Mouse (Mus musculus) limb, embryonic 11.5 days (tissue): ENCODE measurements around the gene Aire. TPM values are rescaled to one million over a fixed set of nuclear protein-coding genes. Genes with fewer than 3 reads are reported as not detected.
A peak's percentile ranks its signal among the peaks of the same experiment; 100 is the strongest.

Experiments
- ATAC-seq: fragments of 200-750 bp; cut with Nextera tagmentation; 2 replicates; pipeline ENCODE4 v1.8.0; 2017; ENCODE audit warnings: low read depth; ENCODE audit not compliant: insufficient number of reproducible peaks, low FRiP score, low TSS enrichment
- DNase-seq: peaks from one replicate; pipeline ENCODE4 v3.0.0-alpha.2; 2015; ENCODE audit warnings: low spot score
- H3K27ac ChIP-seq: fragments of 300-500 bp; sonication (generic); replicated peaks from 2 replicates; pipeline ENCODE4 v1.5.1; 2014; ENCODE audit warnings: low read depth, mild to moderate bottlenecking, low read length
- H3K27me3 ChIP-seq: fragments of 300-500 bp; sonication (generic); 2 replicates; pipeline ENCODE4 v1.6.1; 2014; ENCODE audit warnings: mild to moderate bottlenecking, low read length, mixed read lengths; ENCODE audit not compliant: control insufficient read depth, insufficient read depth
- H3K36me3 ChIP-seq: fragments of 300-500 bp; sonication (generic); 2 replicates; pipeline ENCODE4 v1.6.1; 2014; ENCODE audit warnings: mild to moderate bottlenecking, low read length, moderate library complexity, mixed read lengths; ENCODE audit not compliant: control insufficient read depth, insufficient read depth
- H3K4me1 ChIP-seq: fragments of 300-500 bp; sonication (generic); 2 replicates; pipeline ENCODE4 v1.6.1; 2014; ENCODE audit warnings: low read length, mixed read lengths; ENCODE audit not compliant: control insufficient read depth, insufficient read depth
- H3K4me2 ChIP-seq: fragments of 300-500 bp; sonication (generic); 2 replicates; pipeline ENCODE4 v1.6.1; 2014; ENCODE audit warnings: low read depth, mild to moderate bottlenecking, moderate library complexity; ENCODE audit not compliant: severe bottlenecking
- H3K4me3 ChIP-seq: fragments of 300-500 bp; sonication (generic); 2 replicates; pipeline ENCODE4 v1.5.1; 2014; ENCODE audit warnings: low read depth, low read length
- H3K9ac ChIP-seq: fragments of 300-500 bp; sonication (generic); 2 replicates; pipeline ENCODE4 v1.6.1; 2014; ENCODE audit warnings: mild to moderate bottlenecking, low read length
- H3K9me3 ChIP-seq: fragments of 300-500 bp; sonication (generic); 2 replicates; pipeline ENCODE4 v1.6.1; 2016; ENCODE audit warnings: low read length; ENCODE audit not compliant: control insufficient read depth
- WGBS: fragments of 180-500 bp; shearing (Covaris S2); extraction: QIAGEN DNeasy Blood & Tissue Kit; methylation state at CpG from one replicate; pipeline ENCODE4 v1.1.7; 2014; 5-methylcytosine and 5-hydroxymethylcytosine counted together
- polyA plus RNA-seq: library from polyadenylated mRNA; unstranded; fragments of >200 nt; fragmentation: Nextera tagmentation; extraction: Ambion mirVana; gene quantifications from 2 replicates; pipeline ENCODE4 v1.2.1, GENCODE M21; 2014

The Aire gene
- polyA plus RNA-seq, 1 experiment from 2014 or later = 0.35 TPM

DNA sequence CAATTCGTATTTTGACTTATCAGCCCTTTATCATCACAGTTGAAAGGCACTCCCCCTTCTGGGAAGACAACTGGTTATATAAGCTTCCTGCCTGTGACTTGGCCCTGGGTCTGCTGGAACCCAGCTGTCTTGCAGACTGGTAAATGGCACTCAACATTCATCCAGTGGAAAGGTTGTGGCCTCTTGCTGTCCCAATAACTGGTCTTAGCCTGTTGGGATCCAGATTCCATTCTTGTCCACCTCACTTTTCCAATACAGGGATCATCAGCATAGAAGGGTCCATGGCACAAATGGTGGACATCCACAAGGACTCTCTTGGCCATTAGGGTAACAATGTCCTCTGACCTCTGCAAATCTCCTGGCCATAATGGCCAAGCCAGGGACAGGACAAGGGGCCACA, 40.7 kb upstream of the Aire start:
- no peaks in the 10 kb centered on the region for H3K36me3 ChIP-seq
- H3K27ac ChIP-seq = no peak overlapping the region
- no peaks in the 10 kb centered on the region for H3K9me3 ChIP-seq
- WGBS = 64% methylated on average over 1 of the region's 1 CpGs
- H3K4me1 ChIP-seq = no peaks in the 10 kb centered on the region
- DNase-seq (no peak), ATAC-seq (no peak)
- H3K4me2 ChIP-seq = no peak overlapping the region
- H3K27me3 ChIP-seq = no peaks in the 10 kb centered on the region
- no peak overlapping the region for H3K4me3 ChIP-seq
- H3K9ac ChIP-seq = no peak overlapping the region

DNA sequence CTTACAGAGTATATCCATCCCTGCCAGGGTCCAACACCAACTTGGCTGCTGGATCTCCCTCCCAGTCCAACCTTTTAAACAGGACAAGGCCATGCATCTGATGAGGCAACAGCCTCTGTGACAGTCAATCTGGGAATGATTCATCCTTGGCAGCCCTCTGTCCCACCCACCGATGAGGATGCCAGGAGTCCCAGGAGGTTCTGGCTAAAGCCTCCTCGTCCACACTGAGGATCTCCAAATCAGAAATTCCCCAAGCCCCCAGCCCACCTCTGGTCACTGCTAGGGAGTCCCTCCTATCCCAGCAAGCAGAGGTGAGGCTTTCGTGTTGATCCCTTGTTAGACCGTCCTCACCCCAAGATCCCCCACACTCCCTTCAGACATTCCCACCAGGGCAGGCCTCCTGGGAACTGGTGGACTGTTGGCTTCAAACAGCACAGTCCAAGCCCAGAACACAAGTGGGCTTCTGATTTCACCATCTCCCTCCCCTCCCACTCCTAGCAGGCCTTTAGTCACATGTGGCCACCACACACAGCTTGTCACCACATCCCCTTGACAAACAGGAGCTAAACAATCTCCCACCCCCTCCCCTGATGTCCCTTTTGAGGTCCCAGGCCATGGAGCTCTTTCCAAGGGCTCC, 36.7 kb upstream of the Aire start:
- 80% methylated on average over 4 of the region's 4 CpGs for WGBS
- Histone ChIP-seq H3K9me3 (no peaks in the 10 kb centered on the region), H3K36me3 (no peaks in the 10 kb centered on the region), H3K27ac (no peak overlapping the region), H3K27me3 (no peaks in the 10 kb centered on the region), H3K9ac (no peak overlapping the region), H3K4me3 (no peak overlapping the region), H3K4me2 (no peak overlapping the region), H3K4me1 (no peaks in the 10 kb centered on the region)
- ATAC-seq = no peak
- DNase-seq = no peak

DNA sequence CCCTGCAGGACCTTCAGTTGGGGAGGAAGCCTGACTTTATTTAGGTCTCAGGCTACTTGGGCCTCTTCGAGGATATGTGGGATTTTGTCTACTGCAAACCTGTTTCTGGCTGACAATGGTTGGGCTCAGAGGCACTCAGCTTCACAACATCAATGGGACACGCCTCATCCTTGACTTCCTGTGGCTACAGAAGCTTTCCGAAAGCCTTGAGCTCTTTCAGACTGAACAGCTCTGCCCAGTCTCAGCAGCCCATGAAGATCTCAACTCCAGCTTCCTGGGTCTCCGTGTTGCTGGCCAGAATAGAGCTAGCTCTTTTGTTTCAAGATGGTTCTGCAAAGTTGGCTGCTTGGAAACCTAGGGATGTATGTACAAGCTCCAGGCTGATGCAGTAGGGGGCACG, 34.9 kb upstream of the Aire start:
- H3K27me3 ChIP-seq = no peaks in the 10 kb centered on the region
- no peak overlapping the region for H3K4me2 ChIP-seq
- H3K27ac ChIP-seq = no peak overlapping the region
- no peak for ATAC-seq
- no peaks in the 10 kb centered on the region for H3K4me1 ChIP-seq
- H3K36me3 ChIP-seq = no peaks in the 10 kb centered on the region
- no peak overlapping the region for H3K9ac ChIP-seq
- no peak for DNase-seq
- H3K4me3 ChIP-seq = no peak overlapping the region
- WGBS = 82% methylated on average over 5 of the region's 5 CpGs
- no peaks in the 10 kb centered on the region for H3K9me3 ChIP-seq

DNA sequence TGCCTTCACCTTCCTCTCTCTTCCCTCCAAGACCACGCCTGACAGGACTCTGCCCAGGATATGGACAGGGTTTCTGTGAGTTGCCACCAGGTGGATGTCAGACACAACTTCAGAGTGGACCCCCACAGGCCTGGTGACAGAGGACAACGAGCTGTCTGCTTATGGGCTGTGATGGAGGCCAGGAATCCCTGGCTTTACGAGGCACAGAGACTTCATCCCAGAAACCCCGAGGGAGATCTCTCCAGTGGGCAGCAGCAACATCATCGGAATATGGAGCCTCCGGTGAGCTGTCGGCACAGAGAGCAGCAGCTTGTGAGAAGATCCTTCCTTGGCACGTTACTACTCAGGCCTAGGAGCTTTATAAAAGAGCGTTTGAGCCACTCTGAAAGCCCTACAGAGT, 34.5 kb upstream of the Aire start:
- 75% methylated on average over 9 of the region's 9 CpGs for WGBS

DNA sequence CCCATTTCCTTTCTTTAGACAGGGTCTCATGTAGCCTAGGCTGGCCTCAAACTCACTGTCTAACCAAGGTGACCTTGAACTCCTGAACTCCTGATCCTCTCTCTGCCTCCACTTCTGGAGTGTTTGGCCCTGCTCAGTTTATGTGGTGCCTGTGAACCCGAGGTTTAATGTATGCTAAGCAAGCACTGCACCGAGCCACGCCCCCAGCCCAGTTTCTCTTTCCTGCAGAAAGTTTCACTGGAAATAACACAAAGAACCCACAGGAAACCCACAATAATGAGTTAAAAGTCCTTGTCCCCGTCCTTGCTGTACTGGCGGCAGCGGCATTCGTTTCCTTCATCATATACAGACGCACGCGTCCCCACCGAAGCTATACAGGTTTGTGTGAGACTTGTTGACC, 31.6 kb upstream of the Aire start:
- no peak overlapping the region for H3K4me3 ChIP-seq
- H3K9ac ChIP-seq = no peak overlapping the region
- no peak for ATAC-seq
- 88% methylated on average over 11 of the region's 11 CpGs for WGBS
- no peak overlapping the region for H3K4me2 ChIP-seq
- H3K36me3 ChIP-seq = no peaks in the 10 kb centered on the region
- no peaks in the 10 kb centered on the region for H3K27me3 ChIP-seq
- no peaks in the 10 kb centered on the region for H3K9me3 ChIP-seq
- H3K4me1 ChIP-seq = no peaks in the 10 kb centered on the region
- H3K27ac ChIP-seq = no peak overlapping the region
- DNase-seq = no peak

More for the DNA sequence above, 34.5 kb upstream of the Aire start:
- H3K4me1 ChIP-seq = no peaks in the 10 kb centered on the region
- no peaks in the 10 kb centered on the region for H3K27me3 ChIP-seq
- DNase-seq (no peak), ATAC-seq (no peak)
- no peak overlapping the region for H3K27ac ChIP-seq
- no peak overlapping the region for H3K4me3 ChIP-seq
- H3K36me3 ChIP-seq = no peaks in the 10 kb centered on the region
- no peak overlapping the region for H3K4me2 ChIP-seq
- no peaks in the 10 kb centered on the region for H3K9me3 ChIP-seq
- no peak overlapping the region for H3K9ac ChIP-seq

DNA sequence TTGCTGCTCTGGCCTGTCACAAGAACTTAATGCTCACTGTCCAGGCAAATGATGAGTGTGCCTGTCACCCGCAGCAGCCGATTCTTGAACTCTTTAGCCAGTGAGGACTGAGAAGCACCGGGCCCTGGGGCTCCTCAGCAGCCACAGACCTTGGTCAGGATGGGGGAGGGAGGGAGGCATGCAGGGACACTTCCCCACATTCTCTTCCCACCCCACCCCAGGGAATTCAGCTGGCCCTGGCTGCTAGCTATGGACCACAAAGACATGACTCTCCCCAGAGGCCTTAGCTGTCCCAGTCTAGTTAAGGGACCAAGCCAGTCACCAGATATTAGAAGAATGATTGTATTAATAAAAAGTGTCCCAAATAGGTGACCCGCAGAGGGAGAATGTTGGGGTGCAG, 30.7 kb upstream of the Aire start:
- Histone ChIP-seq H3K4me2 (no peak overlapping the region), H3K9ac (no peak overlapping the region), H3K36me3 (no peaks in the 10 kb centered on the region), H3K4me3 (no peak overlapping the region), H3K27ac (no peak overlapping the region), H3K4me1 (0 out of 2 replicates have a peak, but pooled peaks cover 3% of the 10 kb centered on the region), H3K27me3 (no peaks in the 10 kb centered on the region), H3K9me3 (no peaks in the 10 kb centered on the region)
- no peak for DNase-seq
- 78% methylated on average over 4 of the region's 4 CpGs for WGBS
- ATAC-seq = no peak

DNA sequence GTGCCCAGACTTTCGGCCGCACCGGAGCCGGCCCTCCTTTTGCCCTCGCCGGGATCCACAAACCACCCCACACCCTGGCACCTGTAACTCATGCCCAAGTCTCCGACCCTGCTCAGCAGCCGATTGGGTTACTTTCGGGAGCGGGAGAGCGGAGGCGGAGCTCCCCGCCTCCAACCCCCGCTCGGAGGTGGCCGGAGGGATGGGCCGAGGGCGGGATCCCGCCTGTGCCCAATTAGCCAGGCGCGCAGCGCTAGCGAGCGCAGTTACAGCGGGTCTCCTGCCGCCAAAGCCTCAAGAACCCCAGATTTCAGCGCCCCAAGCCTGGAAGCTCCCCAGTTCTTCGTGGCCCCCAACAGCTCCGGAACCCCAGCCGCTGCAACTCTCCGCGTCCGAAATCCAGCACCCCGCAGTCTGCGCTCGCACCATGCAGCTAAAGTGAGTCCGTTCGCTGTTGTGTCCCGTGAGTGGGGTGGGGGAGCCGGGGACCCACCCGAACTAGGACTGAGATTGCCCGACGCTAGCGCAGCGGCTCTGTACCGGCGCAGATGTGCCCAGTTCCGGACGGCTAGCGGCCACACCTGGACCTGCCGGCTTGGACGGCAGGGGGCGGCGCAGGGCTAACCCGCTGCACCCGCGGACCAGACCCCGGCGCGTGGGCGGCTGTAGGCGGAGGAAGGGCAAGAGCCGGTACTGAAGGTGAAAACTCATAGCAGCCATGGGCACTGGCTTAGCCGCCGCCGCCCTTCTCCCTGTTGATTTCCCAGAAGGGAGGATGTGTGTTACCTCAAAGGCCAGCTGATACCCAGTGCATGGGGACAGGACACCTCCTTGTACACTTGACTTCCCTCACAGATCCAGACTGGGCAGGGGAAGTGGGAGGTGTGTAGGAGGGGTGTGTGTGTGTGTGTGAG, 25.9 kb upstream of the Aire start, which contains the start of gene Icosl:
Gene Icosl, plus strand, starts transcription at position 202 of the 911 bp plus-strand sequence.
- peak; percentile 82 for DNase-seq
- peak; percentile 91 for ATAC-seq
- Histone ChIP-seq H3K27ac (no peak within 1 kb of the TSS), H3K9ac (peak within 1 kb of the TSS; percentile 72), H3K4me2 (peak within 1 kb of the TSS; percentile 95), H3K9me3 (no peaks in the 10 kb centered on the region), H3K4me3 (peak within 1 kb of the TSS; percentile 59), H3K4me1 (0 out of 2 replicates have a peak, but pooled peaks cover 3% of the 10 kb centered on the region), H3K36me3 (no peaks in the 10 kb centered on the region), H3K27me3 (peaks cover 2% of the 10 kb centered on the region; the same call in 1 of the 2 replicates)
- WGBS = under 1% methylated on average over 66 of the region's 66 CpGs

DNA sequence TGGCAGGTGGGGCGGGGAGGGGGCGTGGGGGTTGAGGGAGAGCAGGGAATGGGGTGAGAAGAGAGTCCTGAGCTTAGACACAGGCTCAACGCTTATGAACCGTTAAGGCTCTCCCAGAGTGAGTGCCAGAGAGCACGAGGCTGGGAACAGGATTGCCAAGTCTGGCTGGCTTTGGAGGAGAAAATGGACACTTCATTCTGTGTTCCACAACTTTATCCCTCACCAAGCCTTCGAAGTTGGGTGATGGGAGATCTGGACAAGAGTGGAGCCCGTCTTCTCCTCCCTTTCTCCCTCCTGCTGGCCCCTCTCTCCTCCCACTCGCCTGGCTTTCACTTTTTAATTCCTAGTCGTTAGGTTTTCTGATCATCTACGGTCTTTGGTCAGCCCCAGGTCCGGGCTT, 25.1 kb upstream of the Aire start:
- Histone ChIP-seq H3K9ac (no peak overlapping the region), H3K9me3 (no peaks in the 10 kb centered on the region), H3K4me2 (peak overlapping the region; percentile 95), H3K4me1 (0 out of 2 replicates have a peak, but pooled peaks cover 3% of the 10 kb centered on the region), H3K36me3 (no peaks in the 10 kb centered on the region), H3K27me3 (peaks cover 2% of the 10 kb centered on the region; the same call in 1 of the 2 replicates), H3K4me3 (peak overlapping the region; percentile 59), H3K27ac (no peak overlapping the region)
- DNase-seq (no peak), ATAC-seq (no peak)
- 16% methylated on average over 11 of the region's 11 CpGs for WGBS
